Comparison of ENCODE assay signal across 13 mouse cellular contexts in genomic region chr3:137972224-137972623, GRCm38 (mm10). TPM values are rescaled to one million over a fixed set of nuclear protein-coding genes. Genes with fewer than 3 reads are reported as not detected.
DNase-seq lines count a peak whose midpoint lies in the region; ATAC-seq lines count a peak whose summit lies in the region.
"Had no signal": no experiment of that assay in that cellular context is flagged by ENCODE, and none has a peak within 500 bp of the region (broad histone marks: within the 10 kb centered on the region; RNA-seq: fewer than 3 reads in every experiment).

No protein-coding gene starts in this region.

- H3K4me1 ChIP-seq in embryonic facial prominence, embryonic 13.5 days = peaks cover 13% of the 10 kb centered on the region
- H3K4me1 ChIP-seq in embryonic facial prominence, embryonic 10.5 days = peaks cover 5% of the 10 kb centered on the region
- peaks cover 5% of the 10 kb centered on the region; the same call in 1 of the 2 replicates for H3K4me1 ChIP-seq in lung, embryonic 15.5 days
- H3K4me1 ChIP-seq in intestine, embryonic 15.5 days (replicated peaks) = peaks cover under 1% of the 10 kb centered on the region; the same call in 1 of the 2 replicates

- WGBS in embryonic facial prominence, embryonic 13.5 days = 84% methylated on average over 5 of the region's 5 CpGs
- 82% methylated on average over 5 of the region's 5 CpGs for WGBS in embryonic facial prominence, embryonic 10.5 days
- 60% methylated on average over 5 of the region's 5 CpGs for WGBS in lung, embryonic 15.5 days
- WGBS in intestine, embryonic 15.5 days = 66% methylated on average over 5 of the region's 5 CpGs

- H3K36me3 ChIP-seq in embryonic facial prominence, embryonic 13.5 days = no peaks in the 10 kb centered on the region
- H3K36me3 ChIP-seq in embryonic facial prominence, embryonic 10.5 days (replicated peaks) = no peaks in the 10 kb centered on the region
- H3K36me3 ChIP-seq in lung, embryonic 15.5 days = no peaks in the 10 kb centered on the region
- no peaks in the 10 kb centered on the region for H3K36me3 ChIP-seq in intestine, embryonic 15.5 days

- H3K9me3 ChIP-seq in embryonic facial prominence, embryonic 13.5 days = no peaks in the 10 kb centered on the region
- H3K9me3 ChIP-seq in embryonic facial prominence, embryonic 10.5 days = no peaks in the 10 kb centered on the region
- no peaks in the 10 kb centered on the region for H3K9me3 ChIP-seq in lung, embryonic 15.5 days
- H3K9me3 ChIP-seq in intestine, embryonic 15.5 days = no peaks in the 10 kb centered on the region

- H3K4me2 ChIP-seq in embryonic facial prominence, embryonic 13.5 days = no peak overlapping the region
- no peak overlapping the region for H3K4me2 ChIP-seq in lung, embryonic 15.5 days
- H3K4me2 ChIP-seq in intestine, embryonic 15.5 days (replicated peaks) = no peak overlapping the region

- no peak overlapping the region for H3K4me3 ChIP-seq in embryonic facial prominence, embryonic 13.5 days
- no peak overlapping the region for H3K4me3 ChIP-seq in embryonic facial prominence, embryonic 10.5 days
- no peak overlapping the region for H3K4me3 ChIP-seq in lung, embryonic 15.5 days
- H3K4me3 ChIP-seq in intestine, embryonic 15.5 days (replicated peaks) = no peak overlapping the region

- no peak for ATAC-seq in embryonic facial prominence, embryonic 13.5 days (ENCODE audit: insufficient number of reproducible peaks, insufficient read depth, low FRiP score, low TSS enrichment, low read depth)
- ATAC-seq in lung, embryonic 15.5 days (ENCODE audit: borderline replicate concordance, extremely low read depth, low FRiP score, low TSS enrichment) = peak; percentile 72
- peak; percentile 39; the same call in 1 of the 2 replicates for ATAC-seq in intestine, embryonic 15.5 days
- ATAC-seq in megakaryocyte progenitor cell, adult 5-6 weeks (replicated peaks; ENCODE audit: poor library complexity) = peak; percentile 27
- ATAC-seq in monocyte, adult 5-6 weeks (replicated peaks; ENCODE audit: insufficient number of reproducible peaks, low FRiP score, low TSS enrichment, poor library complexity, severe bottlenecking) = no peak
- ATAC-seq: hindbrain, embryonic 16.5 days had no signal

- H3K9ac ChIP-seq in embryonic facial prominence, embryonic 13.5 days = no peak overlapping the region
- H3K9ac ChIP-seq in lung, embryonic 15.5 days = no peak overlapping the region
- H3K9ac ChIP-seq in intestine, embryonic 15.5 days = no peak overlapping the region

- no peak for DNase-seq in embryonic facial prominence, embryonic 10.5 days (ENCODE audit: low spot score)
- no peak for DNase-seq in lung, postnatal 25 days (ENCODE audit: low spot score)
- DNase-seq in neural tube, embryonic 10.5 days (ENCODE audit: extremely low spot score, low spot score) = no peak
- DNase-seq: adrenal gland, postnatal 14 days; gastrocnemius, postnatal 36 days; kidney, postnatal 14 days; thymus, adult 2 months had no signal

- H3K27me3 ChIP-seq in embryonic facial prominence, embryonic 13.5 days = no peaks in the 10 kb centered on the region
- H3K27me3 ChIP-seq in embryonic facial prominence, embryonic 10.5 days (replicated peaks; ENCODE audit: low read depth, poor library complexity, severe bottlenecking) = no peaks in the 10 kb centered on the region
- H3K27me3 ChIP-seq in lung, embryonic 15.5 days = no peaks in the 10 kb centered on the region
- H3K27me3 ChIP-seq in intestine, embryonic 15.5 days (replicated peaks) = no peaks in the 10 kb centered on the region

- peak overlapping the region; percentile 48 for H3K27ac ChIP-seq in embryonic facial prominence, embryonic 13.5 days
- no peak overlapping the region for H3K27ac ChIP-seq in embryonic facial prominence, embryonic 10.5 days (replicated peaks)
- no peak overlapping the region for H3K27ac ChIP-seq in lung, embryonic 15.5 days
- no peak overlapping the region for H3K27ac ChIP-seq in intestine, embryonic 15.5 days

RNA-seq across cellular contexts. Expression of gene Dapp1, which starts 9.1 kb away (rescaled TPM):
- polyA plus RNA-seq in embryonic facial prominence, embryonic 13.5 days (2015; fragmentation: Nextera tagmentation; extraction: Ambion mirVana) = 5.9 and 6.8 TPM in 2 replicates
- polyA plus RNA-seq in embryonic facial prominence, embryonic 10.5 days (2016; fragmentation: Nextera tagmentation; extraction: Ambion mirVana) = 2.1 and 2.3 TPM in 2 replicates
- polyA plus RNA-seq in lung, embryonic 15.5 days (2015; fragmentation: Nextera tagmentation; extraction: Ambion mirVana) = 6.3 and 7.3 TPM in 2 replicates
- polyA plus RNA-seq in intestine, embryonic 15.5 days (2015; fragmentation: Nextera tagmentation; extraction: Ambion mirVana) = 23.2 and 23.7 TPM in 2 replicates
- 79.2 and 99.7 TPM in 2 replicates for total RNA-seq in megakaryocyte progenitor cell, adult 5-6 weeks (2015)
- total RNA-seq in megakaryocyte progenitor cell, adult 5-6 weeks (2017) = 129 and 154 TPM in 2 replicates
- 99.7 to 113 TPM (median 103 TPM) in 3 replicates for total RNA-seq in monocyte, adult 5-6 weeks (2017)

RNA-seq across cellular contexts. Expression of gene Lamtor3, which starts 53.9 kb away (rescaled TPM):
- 112 and 120 TPM in 2 replicates for polyA plus RNA-seq in embryonic facial prominence, embryonic 13.5 days (2015; fragmentation: Nextera tagmentation; extraction: Ambion mirVana)
- 86.7 and 88.8 TPM in 2 replicates for polyA plus RNA-seq in embryonic facial prominence, embryonic 10.5 days (2016; fragmentation: Nextera tagmentation; extraction: Ambion mirVana)
- 104 and 110 TPM in 2 replicates for polyA plus RNA-seq in lung, embryonic 15.5 days (2015; fragmentation: Nextera tagmentation; extraction: Ambion mirVana)
- polyA plus RNA-seq in intestine, embryonic 15.5 days (2015; fragmentation: Nextera tagmentation; extraction: Ambion mirVana) = 135 and 139 TPM in 2 replicates
- total RNA-seq in megakaryocyte progenitor cell, adult 5-6 weeks (2015) = 61.3 and 77.5 TPM in 2 replicates
- total RNA-seq in megakaryocyte progenitor cell, adult 5-6 weeks (2017) = 66.2 and 76.7 TPM in 2 replicates
- 96.2 to 100 TPM (median 98.7 TPM) in 3 replicates for total RNA-seq in monocyte, adult 5-6 weeks (2017)

Comparison
In these comparisons a context has a peak if more than half of its experiments do, and no peak if none do; other contexts are left out.
1. ATAC-seq: peak in lung, embryonic 15.5 days (single experiment), intestine, embryonic 15.5 days (single experiment) and megakaryocyte progenitor cell, adult 5-6 weeks (single experiment); none in embryonic facial prominence, embryonic 13.5 days (single experiment) and monocyte, adult 5-6 weeks (single experiment).